21 mouse cellular contexts compared by ENCODE assay signal in the genomic region with DNA sequence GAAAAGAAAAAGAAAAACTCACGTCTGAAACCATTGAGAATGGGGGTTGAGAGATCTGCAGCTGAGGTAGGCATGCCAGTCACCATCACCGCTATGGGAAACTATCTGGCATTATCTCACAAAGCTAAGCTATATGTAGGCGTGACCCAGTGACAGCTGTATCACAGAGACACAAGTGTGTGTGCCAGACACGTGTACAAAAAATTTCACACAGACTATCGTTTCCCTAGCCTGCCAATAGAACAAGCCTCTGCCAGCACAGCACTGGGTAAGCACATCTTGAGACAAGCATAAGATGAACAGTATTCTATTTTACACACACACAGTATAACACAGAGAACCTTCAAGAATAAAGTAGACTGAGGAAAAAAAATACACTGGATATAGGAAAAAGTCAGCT.
A peak's percentile ranks its signal among the peaks of the same experiment; 100 is the strongest.
DNase-seq lines count a peak whose midpoint lies in the region; ATAC-seq lines count a peak whose summit lies in the region.
"Had no signal": no experiment of that assay in that cellular context is flagged by ENCODE, and none has a peak within 500 bp of the region (broad histone marks: within the 10 kb centered on the region; RNA-seq: fewer than 3 reads in every experiment).

No protein-coding gene starts in this region.

- intact Hi-C loops in left cerebral cortex, postnatal 25 days (cut with DNase I), result no loop called here

- no peak overlapping the region for H3K27ac ChIP-seq in embryonic facial prominence, embryonic 14.5 days (replicated peaks; ENCODE audit: low read depth, low read length)
- H3K27ac ChIP-seq in embryonic facial prominence, embryonic 10.5 days (replicated peaks), result no peak overlapping the region
- no peak overlapping the region for H3K27ac ChIP-seq in midbrain, embryonic 15.5 days
- H3K27ac ChIP-seq: heart, embryonic 10.5 days; hindbrain, embryonic 12.5 days had no signal

- WGBS in embryonic facial prominence, embryonic 14.5 days, result 75% methylated on average over 5 of the region's 5 CpGs
- 80% methylated on average over 5 of the region's 5 CpGs for WGBS in embryonic facial prominence, embryonic 10.5 days
- 73% methylated on average over 5 of the region's 5 CpGs for WGBS in midbrain, embryonic 15.5 days

- H3K36me3 ChIP-seq in embryonic facial prominence, embryonic 14.5 days (ENCODE audit: control insufficient read depth, insufficient read depth, low read length), result no peaks in the 10 kb centered on the region
- no peaks in the 10 kb centered on the region for H3K36me3 ChIP-seq in embryonic facial prominence, embryonic 10.5 days (replicated peaks)
- H3K36me3 ChIP-seq in midbrain, embryonic 15.5 days (replicated peaks), result 0 out of 2 replicates have a peak, but pooled peaks cover 2% of the 10 kb centered on the region
- H3K36me3 ChIP-seq: G1E; heart, embryonic 10.5 days; hindbrain, embryonic 12.5 days had no signal

- no peak for ATAC-seq in embryonic facial prominence, embryonic 14.5 days (ENCODE audit: low read depth)
- peak; percentile 52 for ATAC-seq in frontal cortex, adult (ENCODE audit: low TSS enrichment)
- no peak for ATAC-seq in midbrain, embryonic 15.5 days (replicated peaks)
- ATAC-seq: CD4-positive, CD25-positive, alpha-beta regulatory T cell, adult 4 months; hindbrain, embryonic 16.5 days had no signal

- no peak overlapping the region for H3K4me3 ChIP-seq in embryonic facial prominence, embryonic 14.5 days (ENCODE audit: low read depth, low read length)
- no peak overlapping the region for H3K4me3 ChIP-seq in embryonic facial prominence, embryonic 10.5 days
- no peak overlapping the region for H3K4me3 ChIP-seq in midbrain, embryonic 15.5 days
- H3K4me3 ChIP-seq: heart, embryonic 10.5 days; hindbrain, embryonic 12.5 days had no signal

- H3K4me1 ChIP-seq in embryonic facial prominence, embryonic 14.5 days (ENCODE audit: control insufficient read depth, insufficient read depth, low read length), result no peaks in the 10 kb centered on the region
- no peaks in the 10 kb centered on the region for H3K4me1 ChIP-seq in embryonic facial prominence, embryonic 10.5 days
- peaks cover 6% of the 10 kb centered on the region; the same call in 1 of the 2 replicates for H3K4me1 ChIP-seq in midbrain, embryonic 15.5 days
- H3K4me1 ChIP-seq: heart, embryonic 10.5 days; hindbrain, embryonic 12.5 days had no signal

- H3K9me3 ChIP-seq in embryonic facial prominence, embryonic 14.5 days (ENCODE audit: control insufficient read depth, low read length), result no peaks in the 10 kb centered on the region
- H3K9me3 ChIP-seq in embryonic facial prominence, embryonic 10.5 days, result no peaks in the 10 kb centered on the region
- no peaks in the 10 kb centered on the region for H3K9me3 ChIP-seq in midbrain, embryonic 15.5 days
- H3K9me3 ChIP-seq: G1E; heart, embryonic 10.5 days; hindbrain, embryonic 12.5 days had no signal

- DNase-seq in embryonic facial prominence, embryonic 14.5 days (ENCODE audit: low spot score), result peak; percentile 25
- DNase-seq in embryonic facial prominence, embryonic 10.5 days (ENCODE audit: low spot score), result no peak
- DNase-seq in frontal cortex, postnatal 14 days (ENCODE audit: low spot score in 2 of 2), result no peak
- DNase-seq in left cerebral cortex, postnatal 25 days (ENCODE audit: low spot score in 2 of 2), result peak; percentile 21 to 50
- no peak for DNase-seq in left cerebral cortex, adult 18-20 months (ENCODE audit: low spot score in 2 of 2)
- DNase-seq: adrenal gland, adult 8-10 months; adrenal gland, postnatal 36 days; B cell, adult 2 months; cerebellum, adult 2 months; cerebellum, postnatal 10 days; gastrocnemius, postnatal 14 days; heart, postnatal 10 days; heart, postnatal 4 days; kidney, adult 11 months had no signal

- H3K4me2 ChIP-seq in embryonic facial prominence, embryonic 14.5 days (ENCODE audit: low read depth, low read length), result no peak overlapping the region
- no peak overlapping the region for H3K4me2 ChIP-seq in midbrain, embryonic 15.5 days
- H3K4me2 ChIP-seq: hindbrain, embryonic 12.5 days had no signal

- no peak overlapping the region for H3K9ac ChIP-seq in embryonic facial prominence, embryonic 14.5 days (ENCODE audit: low read depth, low read length)
- no peak overlapping the region for H3K9ac ChIP-seq in midbrain, embryonic 15.5 days
- H3K9ac ChIP-seq: hindbrain, embryonic 12.5 days had no signal

- no peaks in the 10 kb centered on the region for H3K27me3 ChIP-seq in embryonic facial prominence, embryonic 14.5 days (replicated peaks; ENCODE audit: control insufficient read depth, insufficient read depth, low read length)
- H3K27me3 ChIP-seq in embryonic facial prominence, embryonic 10.5 days (replicated peaks; ENCODE audit: low read depth, poor library complexity, severe bottlenecking), result peaks cover 9% of the 10 kb centered on the region; the same call in 1 of the 2 replicates
- H3K27me3 ChIP-seq in midbrain, embryonic 15.5 days (replicated peaks), result 0 out of 2 replicates have a peak, but pooled peaks cover 4% of the 10 kb centered on the region
- H3K27me3 ChIP-seq: hindbrain, embryonic 12.5 days had no signal

Comparison
In these comparisons a context has a peak if more than half of its experiments do, and no peak if none do; other contexts are left out.
1. DNase-seq: peak in embryonic facial prominence, embryonic 14.5 days (single experiment) and left cerebral cortex, postnatal 25 days (2 of 2); none in embryonic facial prominence, embryonic 10.5 days (single experiment), frontal cortex, postnatal 14 days (0 of 2) and left cerebral cortex, adult 18-20 months (0 of 2).